Mouse (Mus musculus) liver, adult 2 months (tissue): ENCODE measurements around the gene Lepr.

Source experiments
- CTCF ChIP-seq: fragments of 200-500 bp; IDR thresholded peaks from 2 replicates; pipeline ENCODE4 v1.5.1; 2011; ENCODE audit warnings: low read depth, low read length, control low read depth
- POLR2A ChIP-seq: fragments of 200-500 bp; IDR thresholded peaks from 2 replicates; pipeline ENCODE4 v1.6.1; 2011; ENCODE audit warnings: low read length, control low read depth; ENCODE audit not compliant: insufficient read depth; ENCODE audit errors: extremely low read depth

DNA sequence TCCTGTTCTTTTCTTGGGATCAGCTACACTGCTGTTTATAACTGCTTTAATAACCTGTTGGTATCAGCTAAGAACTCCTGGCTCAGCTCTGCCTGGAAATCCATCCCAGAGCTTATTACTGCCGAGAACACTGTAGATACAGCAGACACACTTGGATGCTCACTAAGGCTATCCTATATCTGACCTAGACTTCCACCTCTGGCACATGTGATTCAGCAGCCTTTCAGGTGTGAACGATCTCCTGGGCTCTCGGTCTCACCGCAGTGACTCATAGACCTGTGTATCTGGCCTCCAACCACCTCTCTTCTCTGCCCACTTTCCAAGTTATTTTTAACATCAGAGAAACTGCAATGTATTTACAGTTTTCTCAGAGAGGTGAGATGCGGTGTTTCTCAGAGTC lies 43.3 kb downstream of the Lepr start:
- TF ChIP-seq CTCF: no peak
- TF ChIP-seq POLR2A: no peak
